Mouse (Mus musculus): ENCODE results near the gene Car2. TPM values are rescaled to one million over a fixed set of nuclear protein-coding genes. Genes with fewer than 3 reads are reported as not detected.
A peak's percentile ranks its signal among the peaks of the same experiment; 100 is the strongest.

The Car2 gene
- 515 and 627 TPM in 2 replicates for total RNA-seq (2017)

- peak; percentile 81 to 83 for ATAC-seq (replicated peaks in 1 of 2; ENCODE audit: insufficient read depth in 1 of 2, low FRiP score in 2 of 2, low TSS enrichment in 1 of 2, low read depth in 1 of 2, poor library complexity in 2 of 2, severe bottlenecking in 2 of 2)
Measured at GRCm38 (mm10) chr3:14886102-14887098, at the start of gene Car2. Gene Car2, plus strand, starts transcription at chr3:14886273.

- no peak for ATAC-seq (replicated peaks in 1 of 2; ENCODE audit: insufficient read depth in 1 of 2, low FRiP score in 2 of 2, low TSS enrichment in 1 of 2, low read depth in 1 of 2, poor library complexity in 2 of 2, severe bottlenecking in 2 of 2)
Measured at GRCm38 (mm10) chr3:14838936-14839335, 47.1 kb upstream of the Car2 start.

- no peak for ATAC-seq (replicated peaks in 1 of 2; ENCODE audit: insufficient read depth in 1 of 2, low FRiP score in 2 of 2, low TSS enrichment in 1 of 2, low read depth in 1 of 2, poor library complexity in 2 of 2, severe bottlenecking in 2 of 2)
Measured at GRCm38 (mm10) chr3:14839466-14840118, 46.5 kb upstream of the Car2 start.

- no peak for ATAC-seq (replicated peaks in 1 of 2; ENCODE audit: insufficient read depth in 1 of 2, low FRiP score in 2 of 2, low TSS enrichment in 1 of 2, low read depth in 1 of 2, poor library complexity in 2 of 2, severe bottlenecking in 2 of 2)
Measured at GRCm38 (mm10) chr3:14848587-14849254, 37.4 kb upstream of the Car2 start.

- no peak for ATAC-seq (replicated peaks in 1 of 2; ENCODE audit: insufficient read depth in 1 of 2, low FRiP score in 2 of 2, low TSS enrichment in 1 of 2, low read depth in 1 of 2, poor library complexity in 2 of 2, severe bottlenecking in 2 of 2)
Measured at GRCm38 (mm10) chr3:14853966-14854365, 32.1 kb upstream of the Car2 start.

GRCm38 (mm10) chr3:14854446-14854845 is 31.6 kb upstream of the Car2 start:
- no peak for ATAC-seq (replicated peaks in 1 of 2; ENCODE audit: insufficient read depth in 1 of 2, low FRiP score in 2 of 2, low TSS enrichment in 1 of 2, low read depth in 1 of 2, poor library complexity in 2 of 2, severe bottlenecking in 2 of 2)

- no peak for ATAC-seq (replicated peaks in 1 of 2; ENCODE audit: insufficient read depth in 1 of 2, low FRiP score in 2 of 2, low TSS enrichment in 1 of 2, low read depth in 1 of 2, poor library complexity in 2 of 2, severe bottlenecking in 2 of 2)
Measured at GRCm38 (mm10) chr3:14857874-14858273, 28.2 kb upstream of the Car2 start.

GRCm38 (mm10) chr3:14860291-14860690 is 25.8 kb upstream of the Car2 start:
- ATAC-seq (replicated peaks in 1 of 2; ENCODE audit: insufficient read depth in 1 of 2, low FRiP score in 2 of 2, low TSS enrichment in 1 of 2, low read depth in 1 of 2, poor library complexity in 2 of 2, severe bottlenecking in 2 of 2) = no peak

- ATAC-seq (replicated peaks in 1 of 2; ENCODE audit: insufficient read depth in 1 of 2, low FRiP score in 2 of 2, low TSS enrichment in 1 of 2, low read depth in 1 of 2, poor library complexity in 2 of 2, severe bottlenecking in 2 of 2) = no peak
Measured at GRCm38 (mm10) chr3:14861165-14861564, 24.9 kb upstream of the Car2 start.

- no peak for ATAC-seq (replicated peaks in 1 of 2; ENCODE audit: insufficient read depth in 1 of 2, low FRiP score in 2 of 2, low TSS enrichment in 1 of 2, low read depth in 1 of 2, poor library complexity in 2 of 2, severe bottlenecking in 2 of 2)
Measured at GRCm38 (mm10) chr3:14861787-14862186, 24.3 kb upstream of the Car2 start.

GRCm38 (mm10) chr3:14862654-14863021 is 23.4 kb upstream of the Car2 start:
- peak; percentile 47 to 49; a peak in 2 of 4 replicates for ATAC-seq (replicated peaks in 1 of 2; ENCODE audit: insufficient read depth in 1 of 2, low FRiP score in 2 of 2, low TSS enrichment in 1 of 2, low read depth in 1 of 2, poor library complexity in 2 of 2, severe bottlenecking in 2 of 2)

- ATAC-seq (replicated peaks in 1 of 2; ENCODE audit: insufficient read depth in 1 of 2, low FRiP score in 2 of 2, low TSS enrichment in 1 of 2, low read depth in 1 of 2, poor library complexity in 2 of 2, severe bottlenecking in 2 of 2) = peak; percentile 43 to 75
Measured at GRCm38 (mm10) chr3:14863022-14863711, 22.9 kb upstream of the Car2 start, which contains the start of gene Car3. Gene Car3, plus strand, starts transcription at chr3:14863512.

- no peak for ATAC-seq (replicated peaks in 1 of 2; ENCODE audit: insufficient read depth in 1 of 2, low FRiP score in 2 of 2, low TSS enrichment in 1 of 2, low read depth in 1 of 2, poor library complexity in 2 of 2, severe bottlenecking in 2 of 2)
Measured at GRCm38 (mm10) chr3:14863922-14864321, 22.2 kb upstream of the Car2 start.

GRCm38 (mm10) chr3:14865941-14866340 is 20.1 kb upstream of the Car2 start:
- ATAC-seq (replicated peaks in 1 of 2; ENCODE audit: insufficient read depth in 1 of 2, low FRiP score in 2 of 2, low TSS enrichment in 1 of 2, low read depth in 1 of 2, poor library complexity in 2 of 2, severe bottlenecking in 2 of 2) = no peak

- ATAC-seq (replicated peaks in 1 of 2; ENCODE audit: insufficient read depth in 1 of 2, low FRiP score in 2 of 2, low TSS enrichment in 1 of 2, low read depth in 1 of 2, poor library complexity in 2 of 2, severe bottlenecking in 2 of 2) = peak; percentile 72 to 77
Measured at GRCm38 (mm10) chr3:14869779-14870178, 16.3 kb upstream of the Car2 start.

- ATAC-seq (replicated peaks in 1 of 2; ENCODE audit: insufficient read depth in 1 of 2, low FRiP score in 2 of 2, low TSS enrichment in 1 of 2, low read depth in 1 of 2, poor library complexity in 2 of 2, severe bottlenecking in 2 of 2) = no peak
Measured at GRCm38 (mm10) chr3:14870528-14870927, 15.5 kb upstream of the Car2 start.

GRCm38 (mm10) chr3:14871386-14871785 is 14.7 kb upstream of the Car2 start:
- ATAC-seq (replicated peaks in 1 of 2; ENCODE audit: insufficient read depth in 1 of 2, low FRiP score in 2 of 2, low TSS enrichment in 1 of 2, low read depth in 1 of 2, poor library complexity in 2 of 2, severe bottlenecking in 2 of 2) = peak; percentile 88 to 89
